Comparison of ENCODE assay signal across 29 mouse cellular contexts in genomic region chr14:54485899-54486298, GRCm38 (mm10). TPM values are rescaled to one million over a fixed set of nuclear protein-coding genes. Genes with fewer than 3 reads are reported as not detected.
"Had no signal": no experiment of that assay in that cellular context is flagged by ENCODE, and none has a peak within 500 bp of the region (broad histone marks: within the 10 kb centered on the region; RNA-seq: fewer than 3 reads in every experiment).

No protein-coding gene starts in this region.

- ATAC-seq: hindbrain, postnatal 0 days; intestine, embryonic 16.5 days had no signal

- H3K9me3 ChIP-seq: heart, embryonic 10.5 days; heart, embryonic 12.5 days; hindbrain, embryonic 13.5 days; hindbrain, embryonic 15.5 days; kidney, embryonic 15.5 days; limb, embryonic 13.5 days; limb, embryonic 15.5 days; liver, embryonic 15.5 days had no signal

- DNase-seq: gastrocnemius, adult 2 months; gastrocnemius, postnatal 10 days; gastrocnemius, postnatal 25 days; heart, adult 18-20 months; heart, postnatal 10 days; heart, postnatal 4 days; kidney, adult 11 months; kidney, adult 2 months; kidney, adult 9 months; kidney, postnatal 14 days; kidney, postnatal 36 days; layer of hippocampus, adult 9-11 months; layer of hippocampus, postnatal 36 days; left cerebral cortex, postnatal 4 days had no signal

- H3K9ac ChIP-seq: heart, embryonic 12.5 days; hindbrain, embryonic 13.5 days; hindbrain, embryonic 15.5 days; kidney, embryonic 15.5 days; limb, embryonic 13.5 days; limb, embryonic 15.5 days; liver, embryonic 15.5 days had no signal

- H3K4me2 ChIP-seq: heart, embryonic 12.5 days; hindbrain, embryonic 13.5 days; hindbrain, embryonic 15.5 days; kidney, embryonic 15.5 days; limb, embryonic 13.5 days; limb, embryonic 15.5 days; liver, embryonic 15.5 days had no signal

- H3K27me3 ChIP-seq: hindbrain, embryonic 15.5 days; kidney, embryonic 15.5 days had no signal

- H3K4me1 ChIP-seq: heart, embryonic 12.5 days; kidney, embryonic 15.5 days; limb, embryonic 13.5 days; limb, embryonic 15.5 days had no signal

- H3K27ac ChIP-seq: gastrocnemius, adult 2 months; heart, embryonic 10.5 days; hindbrain, embryonic 13.5 days; hindbrain, embryonic 15.5 days; hindbrain, postnatal 0 days; kidney, embryonic 15.5 days; kidney, postnatal 0 days; limb, embryonic 13.5 days; limb, embryonic 15.5 days; liver, embryonic 15.5 days had no signal

- H3K36me3 ChIP-seq: heart, embryonic 10.5 days; heart, embryonic 12.5 days; hindbrain, embryonic 15.5 days; kidney, embryonic 15.5 days; limb, embryonic 13.5 days; limb, embryonic 15.5 days; liver, embryonic 15.5 days had no signal

- H3K4me3 ChIP-seq: gastrocnemius, adult 2 months; heart, embryonic 10.5 days; heart, embryonic 12.5 days; hindbrain, embryonic 13.5 days; hindbrain, embryonic 15.5 days; kidney, embryonic 15.5 days; limb, embryonic 13.5 days; limb, embryonic 15.5 days; liver, embryonic 15.5 days had no signal

RNA-seq across cellular contexts. Expression of gene Rem2, which starts 10.0 kb away (rescaled TPM):
- total RNA-seq: gastrocnemius, adult 2 months; gastrocnemius, postnatal 25 days; gastrocnemius, postnatal 4 days; granulocyte monocyte progenitor cell, adult 5-6 weeks; heart, adult 18-20 months; heart, adult 8-10 months; heart, postnatal 10 days; heart, postnatal 25 days had no signal

RNA-seq across cellular contexts. Expression of gene Mmp14, which starts 54.5 kb away (rescaled TPM):
- total RNA-seq: granulocyte monocyte progenitor cell, adult 5-6 weeks had no signal
